Mouse (Mus musculus): ENCODE data around the gene Capns1.
A peak's percentile ranks its signal among the peaks of the same experiment; 100 is the strongest.
"Not testable (repeated sequence)": the region's sequence is repeated elsewhere in the genome, so short reads cannot be mapped to it uniquely, and the experiment has no call there.

The Capns1 gene

GRCm38 (mm10) chr7:30202895-30203690 is 4.5 kb upstream of the Capns1 start:
- DNase-seq: no peak

GRCm38 (mm10) chr7:30200661-30201060 is 2.0 kb upstream of the Capns1 start:
- not testable (repeated sequence) for DNase-seq

- DNase-seq: no peak
Measured at GRCm38 (mm10) chr7:30200200-30200599, 1.6 kb upstream of the Capns1 start.

- DNase-seq: no peak
Measured at GRCm38 (mm10) chr7:30199498-30200139, 1.0 kb upstream of the Capns1 start.

- no peak for DNase-seq
Measured at GRCm38 (mm10) chr7:30197592-30198129, 950 bp downstream of the Capns1 start.

GRCm38 (mm10) chr7:30196171-30196570 is 2.4 kb downstream of the Capns1 start:
- DNase-seq: no peak

GRCm38 (mm10) chr7:30195461-30195860 is 3.1 kb downstream of the Capns1 start:
- no peak for DNase-seq

- DNase-seq: peak; percentile 89 to 91
Measured at GRCm38 (mm10) chr7:30194884-30195283, 3.7 kb downstream of the Capns1 start.

- DNase-seq: no peak
Measured at GRCm38 (mm10) chr7:30194101-30194831, 4.3 kb downstream of the Capns1 start.

GRCm38 (mm10) chr7:30193581-30194100 is 5.0 kb downstream of the Capns1 start:
- DNase-seq: peak; percentile 49 to 54

GRCm38 (mm10) chr7:30193013-30193412 is 5.6 kb downstream of the Capns1 start:
- no peak for DNase-seq

- no peak for DNase-seq
Measured at GRCm38 (mm10) chr7:30192088-30192487, 6.5 kb downstream of the Capns1 start.

GRCm38 (mm10) chr7:30189116-30189491 is 9.5 kb downstream of the Capns1 start:
- no peak for DNase-seq

GRCm38 (mm10) chr7:30188344-30189115 is 10.1 kb downstream of the Capns1 start:
- no peak for DNase-seq

- no peak for DNase-seq
Measured at GRCm38 (mm10) chr7:30184641-30185348, 13.8 kb downstream of the Capns1 start.

GRCm38 (mm10) chr7:30183879-30184289 is 14.7 kb downstream of the Capns1 start, which contains the start of gene Cox7a1:
Gene Cox7a1 (plus strand): TSS chr7:30184144.
- DNase-seq: peak; percentile 75 to 89

- not testable (repeated sequence) for DNase-seq
Measured at GRCm38 (mm10) chr7:30183189-30183588, 15.4 kb downstream of the Capns1 start.

GRCm38 (mm10) chr7:30181929-30182328 is 16.7 kb downstream of the Capns1 start:
- DNase-seq: not testable (repeated sequence)

- DNase-seq: peak in 1 of 2 experiments; percentile 24
Measured at GRCm38 (mm10) chr7:30181308-30181707, 17.3 kb downstream of the Capns1 start.

- DNase-seq: no peak
Measured at GRCm38 (mm10) chr7:30178256-30178655, 20.4 kb downstream of the Capns1 start.

- peak in 1 of 2 experiments; percentile 16 for DNase-seq
Measured at GRCm38 (mm10) chr7:30176474-30176873, 22.1 kb downstream of the Capns1 start.
